8 mouse cellular contexts compared by ENCODE assay signal in the genomic region with DNA sequence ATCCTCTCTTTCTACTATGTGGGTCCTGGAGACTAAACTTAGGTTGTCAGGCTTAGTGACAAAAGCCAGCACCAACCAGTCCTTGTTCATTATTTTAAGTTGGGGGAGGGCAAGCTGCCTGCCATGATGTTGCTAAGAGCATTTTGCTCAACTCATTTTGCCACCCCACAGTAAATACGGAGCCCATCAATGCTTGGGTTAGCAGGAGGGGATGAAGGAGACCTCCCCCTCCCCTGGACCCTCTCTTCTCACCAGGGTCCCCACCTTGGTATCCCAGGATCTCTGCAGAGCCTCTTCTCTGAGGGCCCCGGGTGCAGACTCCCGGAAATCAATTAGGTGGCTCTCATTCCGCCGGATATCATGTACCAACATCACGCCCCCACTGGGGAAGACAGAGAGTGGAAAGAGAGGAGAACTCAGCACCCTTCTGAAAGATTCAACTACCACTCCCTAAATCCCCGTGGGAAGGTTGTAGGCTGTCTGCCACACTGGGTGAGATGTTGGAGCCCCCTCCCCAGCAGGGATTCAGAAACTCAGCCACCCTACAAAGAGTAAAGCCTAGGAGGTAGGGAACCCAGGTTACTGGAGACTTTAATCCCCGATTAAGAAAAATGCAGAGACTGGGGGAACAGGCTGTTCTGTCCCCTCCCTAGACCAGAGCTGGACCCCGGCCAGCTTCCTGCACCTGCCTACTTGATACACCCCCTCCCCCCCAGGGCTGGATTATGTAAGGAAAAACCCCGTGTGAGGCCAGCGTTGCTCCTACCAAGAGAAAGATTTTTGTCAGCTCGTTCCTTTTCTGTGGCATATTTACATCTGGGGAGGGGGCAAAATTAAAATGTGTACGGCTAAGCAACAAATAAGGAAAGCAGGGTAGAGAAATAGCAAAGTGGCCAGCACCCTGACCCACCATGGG.
DNase-seq lines count a peak whose midpoint lies in the region.

No protein-coding gene starts in this region.

- DNase-seq in heart, adult 11 months = peak; percentile 86
- no peak for DNase-seq in heart, adult 9 months (ENCODE audit: low spot score in 2 of 2)
- peak; percentile 76 for DNase-seq in retina, postnatal 1 day
- DNase-seq in retina, embryonic 14.5 days (ENCODE audit: low spot score) = no peak
- DNase-seq in kidney, postnatal 25 days = peak; percentile 23 to 78
- DNase-seq in right cerebral cortex, postnatal 14 days = peak; percentile 40
- no peak for DNase-seq in left cerebral cortex, adult 9 months (ENCODE audit: low spot score in 2 of 2)
- no peak for DNase-seq in layer of hippocampus, adult 9-11 months

Comparison
In these comparisons a context has a peak if more than half of its experiments do, and no peak if none do; other contexts are left out.
1. DNase-seq: peak in heart, adult 11 months (single experiment), retina, postnatal 1 day (single experiment), kidney, postnatal 25 days (2 of 2) and right cerebral cortex, postnatal 14 days (single experiment); none in heart, adult 9 months (0 of 2), retina, embryonic 14.5 days (single experiment), left cerebral cortex, adult 9 months (0 of 2) and layer of hippocampus, adult 9-11 months (single experiment).